Mouse (Mus musculus): ENCODE data around the gene Cnbd2.
"Not testable (repeated sequence)": the region's sequence is repeated elsewhere in the genome, so short reads cannot be mapped to it uniquely, and the experiment has no call there.

The Cnbd2 gene

GRCm38 (mm10) chr2:156353265-156353692, 41.2 kb downstream of the Cnbd2 start:
- in situ Hi-C loops (cut with MboI; ENCODE audit: low pct_unique_long_range_greater_than_20kb in 1 of 2, low sequenced_read_pairs in 2 of 2, unreplicated experiment in 1 of 2): no loop called here

- in situ Hi-C loops (cut with MboI; ENCODE audit: low pct_unique_long_range_greater_than_20kb in 1 of 2, low sequenced_read_pairs in 2 of 2, unreplicated experiment in 1 of 2): no loop called here
Observed at GRCm38 (mm10) chr2:156356031-156356430, 43.9 kb downstream of the Cnbd2 start.

GRCm38 (mm10) chr2:156368465-156368864, 56.4 kb downstream of the Cnbd2 start:
- in situ Hi-C loops (cut with MboI; ENCODE audit: low pct_unique_long_range_greater_than_20kb in 1 of 2, low sequenced_read_pairs in 2 of 2, unreplicated experiment in 1 of 2): no loop called here

- in situ Hi-C loops (cut with MboI; ENCODE audit: low pct_unique_long_range_greater_than_20kb in 1 of 2, low sequenced_read_pairs in 2 of 2, unreplicated experiment in 1 of 2): no loop called here
Observed at GRCm38 (mm10) chr2:156370896-156371295, 58.8 kb downstream of the Cnbd2 start.

GRCm38 (mm10) chr2:156376956-156377355, 64.9 kb downstream of the Cnbd2 start:
- in situ Hi-C loops (cut with MboI; ENCODE audit: low pct_unique_long_range_greater_than_20kb in 1 of 2, low sequenced_read_pairs in 2 of 2, unreplicated experiment in 1 of 2): no loop called here

- in situ Hi-C loops (cut with MboI; ENCODE audit: low pct_unique_long_range_greater_than_20kb in 1 of 2, low sequenced_read_pairs in 2 of 2, unreplicated experiment in 1 of 2): no loop called here
Observed at GRCm38 (mm10) chr2:156379929-156380328, 67.8 kb downstream of the Cnbd2 start.

- in situ Hi-C loops (cut with MboI; ENCODE audit: low pct_unique_long_range_greater_than_20kb in 1 of 2, low sequenced_read_pairs in 2 of 2, unreplicated experiment in 1 of 2): no loop called here
Observed at GRCm38 (mm10) chr2:156381350-156381749, 69.3 kb downstream of the Cnbd2 start.

GRCm38 (mm10) chr2:156392461-156393154, 80.5 kb downstream of the Cnbd2 start:
- in situ Hi-C loops (cut with MboI; ENCODE audit: low pct_unique_long_range_greater_than_20kb in 1 of 2, low sequenced_read_pairs in 2 of 2, unreplicated experiment in 1 of 2): not testable (repeated sequence)

GRCm38 (mm10) chr2:156393155-156393828, 81.2 kb downstream of the Cnbd2 start:
- in situ Hi-C loops (cut with MboI; ENCODE audit: low pct_unique_long_range_greater_than_20kb in 1 of 2, low sequenced_read_pairs in 2 of 2, unreplicated experiment in 1 of 2): no loop called here

- in situ Hi-C loops (cut with MboI; ENCODE audit: low pct_unique_long_range_greater_than_20kb in 1 of 2, low sequenced_read_pairs in 2 of 2, unreplicated experiment in 1 of 2): no loop called here
Observed at GRCm38 (mm10) chr2:156394282-156394681, 82.2 kb downstream of the Cnbd2 start.

GRCm38 (mm10) chr2:156396096-156396495, 84.0 kb downstream of the Cnbd2 start:
- in situ Hi-C loops (cut with MboI; ENCODE audit: low pct_unique_long_range_greater_than_20kb in 1 of 2, low sequenced_read_pairs in 2 of 2, unreplicated experiment in 1 of 2): no loop called here

GRCm38 (mm10) chr2:156397988-156398387, 85.9 kb downstream of the Cnbd2 start:
- in situ Hi-C loops (cut with MboI; ENCODE audit: low pct_unique_long_range_greater_than_20kb in 1 of 2, low sequenced_read_pairs in 2 of 2, unreplicated experiment in 1 of 2): no loop called here

GRCm38 (mm10) chr2:156399485-156399884, 87.4 kb downstream of the Cnbd2 start:
- in situ Hi-C loops (cut with MboI; ENCODE audit: low pct_unique_long_range_greater_than_20kb in 1 of 2, low sequenced_read_pairs in 2 of 2, unreplicated experiment in 1 of 2): no loop called here

GRCm38 (mm10) chr2:156401331-156401730, 89.2 kb downstream of the Cnbd2 start:
- in situ Hi-C loops (cut with MboI; ENCODE audit: low pct_unique_long_range_greater_than_20kb in 1 of 2, low sequenced_read_pairs in 2 of 2, unreplicated experiment in 1 of 2): loop anchor here in 1 of 2 experiments (5.0 kb wide), 1 partner anchor 61 kb away; no protein-coding TSS in a partner anchor

GRCm38 (mm10) chr2:156402036-156402435, 89.9 kb downstream of the Cnbd2 start:
- in situ Hi-C loops (cut with MboI; ENCODE audit: low pct_unique_long_range_greater_than_20kb in 1 of 2, low sequenced_read_pairs in 2 of 2, unreplicated experiment in 1 of 2): loop anchor here in 1 of 2 experiments (5.0 kb wide), 1 partner anchor 60 kb away; no protein-coding TSS in a partner anchor

GRCm38 (mm10) chr2:156406987-156407386, 94.9 kb downstream of the Cnbd2 start:
- in situ Hi-C loops (cut with MboI; ENCODE audit: low pct_unique_long_range_greater_than_20kb in 1 of 2, low sequenced_read_pairs in 2 of 2, unreplicated experiment in 1 of 2): no loop called here

GRCm38 (mm10) chr2:156408168-156408567, 96.1 kb downstream of the Cnbd2 start:
- in situ Hi-C loops (cut with MboI; ENCODE audit: low pct_unique_long_range_greater_than_20kb in 1 of 2, low sequenced_read_pairs in 2 of 2, unreplicated experiment in 1 of 2): no loop called here

- in situ Hi-C loops (cut with MboI; ENCODE audit: low pct_unique_long_range_greater_than_20kb in 1 of 2, low sequenced_read_pairs in 2 of 2, unreplicated experiment in 1 of 2): loop anchor here in 1 of 2 experiments (10.0 kb wide), 1 partner anchor 53 kb away; no protein-coding TSS in a partner anchor
Observed at GRCm38 (mm10) chr2:156411348-156411747, 99.2 kb downstream of the Cnbd2 start.

GRCm38 (mm10) chr2:156414996-156415395, 102.9 kb downstream of the Cnbd2 start:
- in situ Hi-C loops (cut with MboI; ENCODE audit: low pct_unique_long_range_greater_than_20kb in 1 of 2, low sequenced_read_pairs in 2 of 2, unreplicated experiment in 1 of 2): loop anchor here in 1 of 2 experiments (10.0 kb wide), 1 partner anchor 50 kb away; no protein-coding TSS in a partner anchor

All from mouse embryonic stem cell (cell line).